Mouse (Mus musculus): ENCODE measurements around the gene Gm13288.
"Not testable (repeated sequence)": the region's sequence is repeated elsewhere in the genome, so short reads cannot be mapped to it uniquely, and the experiment has no call there.

DNA sequence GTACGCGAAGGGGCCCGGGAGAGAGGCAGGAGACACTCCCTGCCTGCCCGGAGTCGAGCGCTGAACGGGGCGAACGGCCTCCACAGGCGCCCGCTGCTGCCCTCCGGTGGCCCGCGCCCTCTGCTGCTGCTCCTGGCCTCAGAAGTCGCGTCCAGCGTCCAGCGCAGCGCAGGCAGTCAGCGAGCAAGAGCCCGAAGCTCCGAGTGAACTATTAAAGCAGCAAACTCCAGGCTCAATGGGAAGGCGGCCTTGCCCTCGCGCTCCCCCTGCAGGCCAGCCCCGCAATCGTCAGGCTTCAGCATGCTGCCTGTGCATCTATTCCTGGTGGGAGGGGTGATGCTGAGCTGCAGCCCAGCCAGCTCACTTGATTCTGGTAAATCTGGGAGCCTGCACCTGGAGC, 19.9 kb upstream of the Gm13288 start, which contains the start of gene Gm13276:
- not testable (repeated sequence) for TF ChIP-seq CTCF (IDR thresholded peaks at IDR 0.05; ENCODE audit: borderline replicate concordance, extremely low read depth, insufficient read depth, insufficient read length); POLR2A (IDR thresholded peaks at IDR 0.05; ENCODE audit: borderline replicate concordance, extremely low read depth, insufficient read depth, insufficient read length, poor library complexity, severe bottlenecking)

All from brain, embryonic 14.5 days (tissue).